Mouse (Mus musculus) central nervous system, embryonic 18 days (tissue): ENCODE results near the gene Gm5926. TPM values are rescaled to one million over a fixed set of nuclear protein-coding genes. Genes with fewer than 3 reads are reported as not detected.

Experiments
- polyA plus RNA-seq: library from polyadenylated mRNA; depleted of rRNA; stranded (reverse); fragments of >200 nt; gene quantifications from 2 replicates; pipeline ENCODE4 v1.2.3, GENCODE M21; 2012; rRNA removed

Gm5926 gene
- polyA plus RNA-seq, result not detected in 2 replicates

GRCm38 (mm10) chrX:32650416-32650815 is at the start of gene Gm5926:
Gene Gm5926 (plus strand): TSS chrX:32650716.

Other genes with a start within 250 kb of the Gm5926 start
- gene Btbd35f1, start 90.7 kb upstream of the Gm5926 start, polyA plus RNA-seq, result not detected in 2 replicates
- not detected in 2 replicates for gene Btbd35f21, start 75.4 kb downstream of the Gm5926 start, polyA plus RNA-seq
- not detected in 2 replicates for gene Btbd35f30, start 243.9 kb downstream of the Gm5926 start, polyA plus RNA-seq